Mouse (Mus musculus) embryonic facial prominence, embryonic 14.5 days (tissue): Measurements from ENCODE around the gene Igfbpl1. TPM values are rescaled to one million over a fixed set of nuclear protein-coding genes. Genes with fewer than 3 reads are reported as not detected.

Source experiments
- ATAC-seq: fragments of 200-750 bp; cut with Nextera tagmentation; 2 replicates; pipeline ENCODE4 v1.8.0; 2017; ENCODE audit warnings: low read depth, moderate number of reproducible peaks, moderate TSS enrichment
- DNase-seq: peaks from one replicate; pipeline ENCODE4 v3.0.0-alpha.2; 2015; ENCODE audit warnings: low spot score
- H3K27ac ChIP-seq: fragments of 300-500 bp; sonication (generic); replicated peaks from 2 replicates; pipeline ENCODE4 v1.5.1; 2014; ENCODE audit warnings: low read depth, mild to moderate bottlenecking, low read length, moderate library complexity
- H3K27me3 ChIP-seq: fragments of 300-500 bp; sonication (generic); replicated peaks from 2 replicates; pipeline ENCODE4 v1.6.1; 2014; ENCODE audit warnings: low read length; ENCODE audit not compliant: control insufficient read depth, insufficient read depth
- H3K36me3 ChIP-seq: fragments of 300-500 bp; sonication (generic); 2 replicates; pipeline ENCODE4 v1.6.1; 2014; ENCODE audit warnings: low read length, mixed read lengths; ENCODE audit not compliant: control insufficient read depth, insufficient read depth
- H3K4me1 ChIP-seq: fragments of 300-500 bp; sonication (generic); 2 replicates; pipeline ENCODE4 v1.6.1; 2014; ENCODE audit warnings: antibody characterized with exemption, low read length; ENCODE audit not compliant: control insufficient read depth, insufficient read depth
- H3K4me2 ChIP-seq: fragments of 300-500 bp; sonication (generic); 2 replicates; pipeline ENCODE4 v1.6.1; 2014; ENCODE audit warnings: low read depth, mild to moderate bottlenecking, low read length, moderate library complexity, mixed read lengths
- H3K4me3 ChIP-seq: fragments of 300-500 bp; sonication (generic); 2 replicates; pipeline ENCODE4 v1.5.1; 2014; ENCODE audit warnings: low read depth, mild to moderate bottlenecking, low read length
- H3K9ac ChIP-seq: fragments of 300-500 bp; sonication (generic); 2 replicates; pipeline ENCODE4 v1.6.1; 2014; ENCODE audit warnings: low read depth, mild to moderate bottlenecking, low read length, moderate library complexity, mixed read lengths
- H3K9me3 ChIP-seq: fragments of 300-500 bp; sonication (generic); 2 replicates; pipeline ENCODE4 v1.6.1; 2016; ENCODE audit warnings: low read length; ENCODE audit not compliant: control insufficient read depth
- WGBS: fragments of 180-500 bp; shearing (Covaris S2); extraction: QIAGEN DNeasy Blood & Tissue Kit; methylation state at CpG from one replicate; pipeline ENCODE4 v1.1.7; 2014; 5-methylcytosine and 5-hydroxymethylcytosine counted together
- polyA plus RNA-seq: library from polyadenylated mRNA; unstranded; fragments of >200 nt; fragmentation: Nextera tagmentation; extraction: Ambion mirVana; gene quantifications from 2 replicates; pipeline ENCODE4 v1.2.1, GENCODE M21; 2014

The Igfbpl1 gene
- polyA plus RNA-seq, 1 experiment from 2014 or later = 0.92 TPM

DNA sequence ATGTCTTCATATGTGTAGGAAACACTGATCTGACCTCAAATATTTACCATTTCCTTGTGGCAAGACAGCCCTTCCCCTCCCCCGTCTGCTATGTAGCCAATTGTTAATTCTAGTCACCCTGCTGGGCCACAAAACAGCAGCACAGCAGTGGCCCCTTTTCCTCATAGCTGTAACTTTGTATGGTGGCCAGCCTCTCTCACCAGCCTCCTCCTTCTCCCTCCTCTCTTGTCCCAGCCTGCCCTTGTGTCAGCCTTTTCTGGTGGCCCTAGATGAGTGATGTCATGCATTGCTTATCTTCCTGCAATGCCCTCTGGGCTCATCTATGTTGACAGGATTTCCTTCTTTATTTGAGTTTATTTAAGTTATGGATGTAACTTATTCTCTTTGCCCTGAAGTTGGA lies 22.7 kb upstream of the Igfbpl1 start:
- Histone ChIP-seq H3K27me3 (no peaks in the 10 kb centered on the region), H3K4me3 (no peak overlapping the region), H3K4me1 (no peaks in the 10 kb centered on the region), H3K9me3 (no peaks in the 10 kb centered on the region), H3K4me2 (no peak overlapping the region), H3K27ac (no peak overlapping the region), H3K9ac (no peak overlapping the region), H3K36me3 (no peaks in the 10 kb centered on the region)
- whole genome bisulfite sequencing = 47% methylated on average over 1 of the region's 1 CpGs
- DNase-seq = no peak
- no peak for ATAC-seq

DNA sequence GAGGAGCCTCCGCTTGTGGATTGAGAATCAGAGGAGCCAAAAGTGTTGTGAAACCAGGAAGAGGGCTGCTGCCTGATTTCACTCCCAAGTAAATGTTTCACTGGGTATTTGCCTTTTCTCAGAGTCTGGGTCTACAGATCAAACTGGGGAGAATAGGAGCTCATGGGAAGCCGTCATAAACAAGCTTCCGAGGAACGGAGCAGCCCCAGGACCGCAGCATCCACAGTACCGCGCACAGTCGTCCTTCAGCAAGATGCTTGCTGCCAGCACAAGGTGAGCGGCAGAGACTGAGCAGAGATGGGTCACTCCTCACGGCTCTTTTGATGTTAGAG lies 22.1 kb upstream of the Igfbpl1 start:
- Histone ChIP-seq H3K4me3 (no peak overlapping the region), H3K27ac (no peak overlapping the region), H3K9ac (no peak overlapping the region), H3K36me3 (no peaks in the 10 kb centered on the region), H3K4me1 (no peaks in the 10 kb centered on the region), H3K9me3 (no peaks in the 10 kb centered on the region), H3K4me2 (no peak overlapping the region), H3K27me3 (no peaks in the 10 kb centered on the region)
- no peak for ATAC-seq
- no peak for DNase-seq
- WGBS = 53% methylated on average over 10 of the region's 10 CpGs

DNA sequence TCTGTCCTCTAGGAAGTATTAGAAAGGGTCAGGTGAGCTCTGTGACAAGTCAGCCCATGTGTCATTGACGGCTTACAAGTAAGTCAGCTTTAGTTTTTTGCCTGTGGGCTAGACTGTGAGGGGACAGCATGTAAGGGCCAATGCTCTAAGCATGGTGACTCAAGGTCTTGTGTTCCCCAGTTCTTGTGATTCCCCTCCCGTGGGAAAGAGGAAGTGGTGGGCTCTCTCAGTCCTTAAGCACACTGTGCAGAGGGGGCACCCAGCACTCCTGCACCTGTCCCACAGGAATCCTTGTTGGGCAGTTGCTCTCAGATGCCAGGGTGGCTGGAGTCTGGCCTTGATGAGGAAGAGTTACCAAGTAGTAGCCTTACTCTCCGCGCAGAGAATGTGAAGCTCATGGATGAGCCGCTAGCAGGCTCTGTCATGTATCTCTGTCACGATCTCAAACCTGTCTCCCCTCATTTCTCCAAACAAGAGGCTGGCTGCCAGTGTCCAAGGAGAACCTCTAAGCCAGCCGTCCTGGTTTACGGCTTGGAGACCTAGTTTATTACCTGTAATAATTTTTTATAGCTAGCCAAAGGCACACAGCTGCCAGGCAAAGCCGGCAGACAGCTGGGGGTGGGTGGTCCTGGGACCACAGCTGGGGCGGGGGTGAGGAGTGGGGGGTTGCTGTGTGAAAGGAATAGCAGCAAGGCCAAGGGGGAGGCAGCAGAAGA lies 21.5 kb upstream of the Igfbpl1 start, which contains the start of gene Stra6l:
Gene Stra6l, plus strand, starts transcription at position 556 of the 716 bp plus-strand sequence.
- no peaks in the 10 kb centered on the region for H3K4me1 ChIP-seq
- no peak within 1 kb of the TSS for H3K4me2 ChIP-seq
- H3K27ac ChIP-seq = no peak within 1 kb of the TSS
- no peaks in the 10 kb centered on the region for H3K27me3 ChIP-seq
- no peak within 1 kb of the TSS for H3K9ac ChIP-seq
- no peaks in the 10 kb centered on the region for H3K36me3 ChIP-seq
- H3K4me3 ChIP-seq = no peak within 1 kb of the TSS
- 69% methylated on average over 10 of the region's 10 CpGs for WGBS
- ATAC-seq = no peak
- no peak for DNase-seq
- H3K9me3 ChIP-seq = no peaks in the 10 kb centered on the region

DNA sequence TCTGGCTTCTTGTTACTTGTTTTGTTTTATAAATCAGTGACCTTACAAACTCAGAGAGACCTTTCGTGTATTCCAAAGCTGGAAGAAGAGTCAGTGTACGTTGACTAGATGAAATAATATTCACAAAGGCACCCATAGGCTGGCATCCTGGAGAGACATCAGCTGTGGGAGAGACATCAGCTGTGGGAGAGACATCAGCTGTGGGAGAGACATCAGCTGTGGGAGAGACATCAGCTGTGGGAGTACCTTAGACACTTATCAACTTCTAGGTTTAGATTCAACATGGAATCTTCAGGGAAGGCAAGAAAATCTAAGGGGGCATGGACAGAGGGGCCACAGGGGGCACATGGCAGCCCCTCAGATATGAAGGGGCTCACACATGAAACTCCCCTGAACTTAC lies 19.5 kb upstream of the Igfbpl1 start:
- no peak overlapping the region for H3K9ac ChIP-seq
- H3K4me3 ChIP-seq = no peak overlapping the region
- no peaks in the 10 kb centered on the region for H3K27me3 ChIP-seq
- no peak overlapping the region for H3K4me2 ChIP-seq
- no peak overlapping the region for H3K27ac ChIP-seq
- H3K36me3 ChIP-seq = no peaks in the 10 kb centered on the region
- ATAC-seq (no peak), DNase-seq (no peak)
- no peaks in the 10 kb centered on the region for H3K4me1 ChIP-seq
- H3K9me3 ChIP-seq = no peaks in the 10 kb centered on the region
- whole genome bisulfite sequencing = 87% methylated on average over 2 of the region's 2 CpGs

DNA sequence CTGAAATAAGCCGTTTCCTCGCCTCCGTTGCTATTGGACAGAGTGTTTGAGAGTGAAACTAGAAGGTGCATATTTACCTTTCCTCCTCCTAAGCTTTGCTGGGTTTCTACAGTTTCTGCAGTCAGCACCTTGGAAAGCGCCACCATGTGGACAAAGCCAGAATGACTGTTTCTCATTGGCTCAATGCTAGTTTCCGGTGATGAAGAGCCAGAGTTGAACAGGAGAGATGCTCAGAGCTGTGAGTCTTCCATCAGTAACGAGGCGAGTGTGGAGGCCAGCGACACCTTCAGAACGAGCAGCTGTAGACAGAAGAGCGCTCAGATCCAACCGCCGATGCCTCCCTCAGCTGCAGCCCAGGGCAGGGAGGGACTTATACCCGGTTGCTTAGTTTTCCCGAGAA lies 17.6 kb upstream of the Igfbpl1 start:
- no peaks in the 10 kb centered on the region for H3K4me1 ChIP-seq
- no peak overlapping the region for H3K4me3 ChIP-seq
- ATAC-seq (no peak), DNase-seq (no peak)
- WGBS = 56% methylated on average over 14 of the region's 14 CpGs
- H3K36me3 ChIP-seq = no peaks in the 10 kb centered on the region
- no peaks in the 10 kb centered on the region for H3K27me3 ChIP-seq
- H3K9ac ChIP-seq = no peak overlapping the region
- H3K27ac ChIP-seq = no peak overlapping the region
- no peaks in the 10 kb centered on the region for H3K9me3 ChIP-seq
- no peak overlapping the region for H3K4me2 ChIP-seq

DNA sequence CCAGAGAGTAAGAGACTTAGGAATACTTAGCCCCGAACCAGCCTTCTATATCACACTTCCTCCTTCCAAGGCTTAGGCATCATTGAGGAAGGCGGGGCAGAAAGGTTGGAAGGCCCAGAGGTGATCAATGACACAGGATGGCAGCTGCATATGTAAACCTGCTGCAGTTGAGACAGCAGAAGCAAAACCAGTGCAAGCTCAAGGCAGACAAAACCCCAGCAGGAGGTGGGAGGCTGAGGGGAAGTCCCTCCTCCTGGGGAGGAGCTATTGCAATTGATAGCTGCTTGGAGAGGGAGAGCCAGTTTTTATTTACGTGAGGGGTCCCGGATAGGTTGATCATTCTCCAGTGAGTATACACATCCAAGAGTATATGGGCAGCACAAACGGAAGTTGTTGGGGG lies 6.7 kb upstream of the Igfbpl1 start:
- no peaks in the 10 kb centered on the region for H3K9me3 ChIP-seq
- WGBS = 41% methylated on average over 5 of the region's 5 CpGs
- H3K4me1 ChIP-seq = no peaks in the 10 kb centered on the region
- H3K4me3 ChIP-seq = no peak overlapping the region
- no peak overlapping the region for H3K4me2 ChIP-seq
- H3K36me3 ChIP-seq = no peaks in the 10 kb centered on the region
- H3K27ac ChIP-seq = no peak overlapping the region
- H3K27me3 ChIP-seq = peaks cover 28% of the 10 kb centered on the region
- no peak for ATAC-seq
- H3K9ac ChIP-seq = no peak overlapping the region
- DNase-seq = no peak

DNA sequence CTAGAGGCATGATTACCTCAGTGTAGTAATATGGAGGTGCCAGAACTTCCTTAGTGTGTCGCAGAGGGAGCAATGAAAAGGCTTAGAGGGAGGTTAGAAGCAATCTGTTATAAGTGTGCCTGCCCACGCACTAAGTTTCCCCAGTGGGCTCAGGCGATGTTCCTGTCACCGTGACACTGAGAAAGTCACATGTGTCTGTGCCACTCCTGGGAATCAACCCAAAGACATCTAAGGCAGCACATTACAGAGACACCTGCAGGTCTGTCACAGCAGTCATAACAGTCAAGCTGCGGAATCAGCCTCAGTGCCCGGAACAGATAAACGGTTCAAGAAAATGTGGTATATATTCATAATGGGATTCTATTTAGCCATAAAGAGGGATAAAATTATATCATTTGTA lies 5.3 kb upstream of the Igfbpl1 start:
- no peaks in the 10 kb centered on the region for H3K36me3 ChIP-seq
- no peak overlapping the region for H3K4me3 ChIP-seq
- no peak overlapping the region for H3K27ac ChIP-seq
- H3K27me3 ChIP-seq = peaks cover 42% of the 10 kb centered on the region
- WGBS = 90% methylated on average over 7 of the region's 7 CpGs
- DNase-seq = no peak
- H3K9me3 ChIP-seq = no peaks in the 10 kb centered on the region
- ATAC-seq = no peak
- no peak overlapping the region for H3K9ac ChIP-seq
- no peak overlapping the region for H3K4me2 ChIP-seq
- H3K4me1 ChIP-seq = no peaks in the 10 kb centered on the region

DNA sequence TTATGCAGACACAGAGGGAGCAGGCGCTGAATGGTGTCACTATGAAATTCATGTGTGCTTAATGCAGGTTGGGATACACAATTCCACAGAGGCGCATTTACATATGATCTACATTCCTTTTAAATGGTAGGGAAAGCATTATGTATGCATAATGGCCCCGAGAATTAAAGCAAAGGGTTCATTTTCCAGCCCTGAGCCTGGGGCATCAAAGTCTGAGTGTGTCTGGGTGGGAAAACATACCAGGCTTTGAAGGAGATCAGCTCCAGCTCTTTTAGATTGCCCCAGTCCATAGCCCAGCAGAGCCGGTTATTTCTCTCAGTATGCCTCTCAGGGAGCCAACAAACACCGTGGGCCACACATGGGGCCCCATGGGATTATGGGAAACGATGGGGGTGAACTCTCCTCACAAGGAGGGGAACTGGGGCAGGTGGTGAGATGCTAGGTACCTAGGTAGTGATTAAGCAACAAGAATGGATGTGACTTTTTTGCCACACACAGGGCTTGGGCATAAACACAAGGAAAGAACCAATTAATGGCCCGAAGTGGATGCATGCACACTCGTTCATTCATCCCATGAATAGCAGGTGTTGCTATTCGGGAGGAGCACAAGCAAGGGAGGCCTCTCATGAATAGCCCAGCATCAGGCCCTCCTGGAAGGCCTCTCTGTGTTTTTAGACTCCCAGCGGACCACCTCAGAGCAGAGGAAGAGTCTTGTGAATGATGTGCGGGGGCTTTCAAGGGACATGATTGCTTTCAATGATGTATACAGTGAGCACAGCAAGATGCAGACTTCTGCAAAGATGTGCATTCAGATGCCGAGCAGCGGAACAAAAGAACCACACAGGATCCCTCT lies 3.4 kb upstream of the Igfbpl1 start:
- Histone ChIP-seq H3K9me3 (no peaks in the 10 kb centered on the region), H3K27me3 (peaks cover 61% of the 10 kb centered on the region), H3K4me1 (no peaks in the 10 kb centered on the region), H3K4me3 (no peak overlapping the region), H3K9ac (no peak overlapping the region), H3K36me3 (no peaks in the 10 kb centered on the region), H3K4me2 (no peak overlapping the region), H3K27ac (no peak overlapping the region)
- 51% methylated on average over 13 of the region's 13 CpGs for WGBS
- ATAC-seq (no peak), DNase-seq (no peak)
